Mouse (Mus musculus) C2C12 (cell line): Measurements from ENCODE around the gene Itga2b. TPM values are rescaled to one million over a fixed set of nuclear protein-coding genes. Genes with fewer than 3 reads are reported as not detected.

Experiments used
- H3K27me3 ChIP-seq: one replicate; pipeline ENCODE4 v1.6.1; 2011; ENCODE audit not compliant: control insufficient read depth, insufficient read depth, insufficient read length
- H3K36me3 ChIP-seq: one replicate; pipeline ENCODE4 v1.6.1; 2011; ENCODE audit not compliant: control insufficient read depth, insufficient read depth
- H3K4me3 ChIP-seq: one replicate; pipeline ENCODE4 v1.5.1; 2011; ENCODE audit warnings: mild to moderate bottlenecking, control low read depth; ENCODE audit not compliant: poor library complexity, insufficient read depth, severe bottlenecking
- H3K79me2 ChIP-seq: one replicate; pipeline ENCODE4 v1.6.1; 2011; ENCODE audit not compliant: control insufficient read depth, insufficient read depth
- H3K79me3 ChIP-seq: one replicate; pipeline ENCODE4 v1.6.1; 2011; ENCODE audit warnings: low read depth, control low read depth
- H3ac ChIP-seq: one replicate; pipeline ENCODE3; 2011; ENCODE audit warnings: low read depth; ENCODE audit not compliant: control insufficient read depth, insufficient read length
- CEBPB ChIP-seq: IDR thresholded peaks from one replicate; pipeline ENCODE4 v1.6.1; 2011; ENCODE audit warnings: low read depth, mild to moderate bottlenecking, control low read depth, moderate library complexity
- CTCF ChIP-seq: IDR thresholded peaks from one replicate; pipeline ENCODE4 v1.5.1; 2011; ENCODE audit not compliant: control insufficient read depth, insufficient read depth, insufficient read length
- FOSL1 ChIP-seq: IDR thresholded peaks from one replicate; pipeline ENCODE4 v1.8.0; 2011; ENCODE audit warnings: mild to moderate bottlenecking, low read length; ENCODE audit not compliant: poor library complexity, insufficient read depth, severe bottlenecking
- MAX ChIP-seq: IDR thresholded peaks from one replicate; pipeline ENCODE4 v1.6.1; 2011; ENCODE audit warnings: mild to moderate bottlenecking, control low read depth
- MYOD1 ChIP-seq: IDR thresholded peaks from one replicate; pipeline ENCODE4 v1.6.1; 2011; ENCODE audit warnings: low read depth; ENCODE audit not compliant: control insufficient read depth, insufficient read length
- MYOG ChIP-seq: IDR thresholded peaks from one replicate; pipeline ENCODE4 v1.6.1; 2011; ENCODE audit not compliant: control insufficient read depth, insufficient read length; ENCODE audit errors: extremely low read depth
- USF1 ChIP-seq: IDR thresholded peaks from one replicate; pipeline ENCODE4 v1.6.1; 2011; ENCODE audit warnings: low read depth, mild to moderate bottlenecking, control low read depth, moderate library complexity
- long read RNA-seq, 2 experiments: library from polyadenylated mRNA; unstranded; transcript quantifications; one replicate each; pipeline ENCODE4 v2.0.0; 2019 to 2020
- polyA plus RNA-seq: library from polyadenylated mRNA; unstranded; fragments of >200 nt; fragmentation: generic; extraction: Trizol; gene quantifications from one replicate; pipeline ENCODE4 v1.2.1, GENCODE M21; 2012; ENCODE audit warnings: missing spikeins

The Itga2b gene
- polyA plus RNA-seq: 1.3 TPM
- long read RNA-seq, experiment 1, partial matches to known transcripts: 2 of 4 reads
- long read RNA-seq, experiment 1, other reads (novel, unspliced or antisense): 0 of 4 reads
- long read RNA-seq, experiment 2, partial matches to known transcripts: 3 of 3 reads
- long read RNA-seq, experiment 2, other reads (novel, unspliced or antisense): 0 of 3 reads

DNA sequence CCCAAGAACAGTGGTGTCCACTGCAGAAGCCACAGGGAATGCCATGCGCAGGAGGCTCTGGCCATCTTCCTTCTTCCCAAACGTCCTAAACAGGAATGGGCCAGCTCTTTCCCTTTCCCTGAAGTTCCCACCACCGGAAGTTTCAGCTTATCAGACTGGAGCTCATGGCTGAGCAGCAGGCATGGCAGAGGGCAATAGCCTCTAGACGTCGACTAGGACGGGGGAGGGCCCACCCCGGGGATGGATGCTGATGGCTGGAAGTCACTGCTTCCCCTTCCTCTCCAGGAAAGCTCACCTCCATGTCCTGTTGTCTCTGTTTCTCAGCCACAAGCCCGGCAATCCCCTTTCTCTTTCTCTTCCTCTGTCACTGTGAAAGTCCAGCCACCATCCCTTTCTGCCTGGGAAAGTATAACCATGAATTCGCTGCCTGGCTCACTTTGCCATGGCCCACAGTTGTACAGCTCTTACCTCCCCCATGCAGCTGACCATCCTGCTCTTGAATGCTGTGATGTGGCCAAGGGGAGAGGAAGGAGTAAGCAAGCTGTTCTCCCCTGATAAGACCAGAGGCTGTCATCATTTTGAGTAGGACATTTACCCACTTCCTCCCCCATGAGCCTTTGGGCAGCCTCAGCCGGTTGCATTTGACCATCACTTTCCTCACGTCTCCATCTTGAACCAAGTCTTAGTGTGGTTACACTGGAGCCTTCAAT is at the start of gene Itga2b:
TSS of gene Itga2b (minus strand) at position 475 of the 710 bp plus-strand sequence.
- Histone ChIP-seq H3K79me2 (no peaks in the 10 kb centered on the region), H3K27me3 (no peaks in the 10 kb centered on the region)
- TF ChIP-seq CEBPB: no peak
- no peak for TF ChIP-seq FOSL1
- TF ChIP-seq MYOD1: no peak
- TF ChIP-seq USF1: no peak
- no peak for TF ChIP-seq CTCF

GRCm38 (mm10) chr11:102514793-102515424 is 45.0 kb upstream of the Itga2b start:
- TF ChIP-seq CEBPB: no peak
- no peak for TF ChIP-seq MYOD1
- TF ChIP-seq MYOG: no peak
- TF ChIP-seq USF1: no peak
- TF ChIP-seq FOSL1: no peak
- no peak for TF ChIP-seq MAX
- no peak for TF ChIP-seq CTCF
- no peaks in the 10 kb centered on the region for H3K27me3 ChIP-seq
- H3K79me2 ChIP-seq: peaks cover 17% of the 10 kb centered on the region
- H3K36me3 ChIP-seq: peaks cover 20% of the 10 kb centered on the region
- H3K79me3 ChIP-seq: peaks cover 4% of the 10 kb centered on the region
- no peak overlapping the region for H3ac ChIP-seq
- no peak overlapping the region for H3K4me3 ChIP-seq

More for the DNA sequence above, at the start of gene Itga2b:
- Histone ChIP-seq H3K79me3 (no peaks in the 10 kb centered on the region), H3ac (no peak within 1 kb of the TSS), H3K4me3 (no peak within 1 kb of the TSS), H3K36me3 (no peaks in the 10 kb centered on the region)

- Histone ChIP-seq H3ac (no peak overlapping the region), H3K27me3 (no peaks in the 10 kb centered on the region), H3K36me3 (peaks cover 41% of the 10 kb centered on the region), H3K79me2 (no peaks in the 10 kb centered on the region), H3K79me3 (no peaks in the 10 kb centered on the region), H3K4me3 (no peak overlapping the region)
- TF ChIP-seq MAX: no peak
- TF ChIP-seq CEBPB: no peak
- no peak for TF ChIP-seq USF1
- no peak for TF ChIP-seq CTCF
- TF ChIP-seq MYOG: no peak
- no peak for TF ChIP-seq FOSL1
- TF ChIP-seq MYOD1: no peak
Measured at GRCm38 (mm10) chr11:102510226-102510625, 40.3 kb upstream of the Itga2b start.

DNA sequence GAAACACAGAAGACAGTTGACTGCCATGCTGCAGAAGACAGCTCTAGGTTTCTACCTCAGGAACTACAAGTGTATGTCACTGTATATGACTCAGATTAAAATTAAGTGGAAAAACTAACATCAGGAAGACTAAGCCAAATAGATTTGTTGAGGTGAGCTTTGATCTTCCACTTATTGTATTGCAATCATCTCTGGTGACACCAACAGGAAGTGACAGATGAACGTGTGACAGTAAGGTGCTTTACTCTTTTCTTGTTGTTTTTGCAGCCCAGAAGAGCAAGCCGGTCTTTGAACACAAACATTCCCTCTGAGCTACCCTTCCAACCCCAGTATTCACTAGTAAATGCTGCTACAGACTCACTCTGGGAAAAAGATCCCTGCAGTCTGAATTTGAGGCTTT is 26.8 kb upstream of the Itga2b start:
- Histone ChIP-seq H3K27me3 (no peaks in the 10 kb centered on the region), H3K79me3 (no peaks in the 10 kb centered on the region), H3ac (no peak overlapping the region), H3K79me2 (no peaks in the 10 kb centered on the region), H3K4me3 (no peak overlapping the region), H3K36me3 (peaks cover 75% of the 10 kb centered on the region)
- no peak for TF ChIP-seq CEBPB
- no peak for TF ChIP-seq USF1

GRCm38 (mm10) chr11:102496206-102496605 is 26.3 kb upstream of the Itga2b start:
- Histone ChIP-seq H3ac (no peak overlapping the region), H3K27me3 (no peaks in the 10 kb centered on the region), H3K79me3 (no peaks in the 10 kb centered on the region), H3K4me3 (no peak overlapping the region), H3K36me3 (peaks cover 69% of the 10 kb centered on the region), H3K79me2 (no peaks in the 10 kb centered on the region)
- TF ChIP-seq MYOD1 (peak; percentile 31), FOSL1 (no peak), MYOG (no peak)

DNA sequence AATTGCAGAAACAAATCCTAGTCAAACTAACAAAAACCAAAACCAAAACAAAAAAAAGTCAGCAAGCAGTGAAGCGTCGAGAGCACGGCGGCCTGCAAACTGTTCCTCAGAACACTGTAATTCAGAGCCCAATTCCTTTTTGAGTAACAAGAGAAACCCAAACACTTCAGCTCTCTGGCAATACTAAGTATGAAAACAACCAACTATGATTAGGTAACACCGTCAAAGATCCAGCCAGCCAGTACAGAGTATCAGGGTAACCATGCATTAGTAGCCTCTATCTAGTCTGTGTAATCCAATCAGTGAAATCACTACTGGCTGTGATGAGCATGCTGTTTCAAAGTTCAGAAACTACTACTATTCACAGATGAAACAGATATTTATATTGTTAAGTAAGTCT is 25.8 kb upstream of the Itga2b start:
- H3K79me3 ChIP-seq: no peaks in the 10 kb centered on the region
- H3K27me3 ChIP-seq: no peaks in the 10 kb centered on the region
- H3ac ChIP-seq: no peak overlapping the region
- H3K36me3 ChIP-seq: peaks cover 65% of the 10 kb centered on the region
- H3K79me2 ChIP-seq: no peaks in the 10 kb centered on the region
- H3K4me3 ChIP-seq: no peak overlapping the region
- TF ChIP-seq CEBPB (no peak), FOSL1 (no peak), MYOD1 (no peak), MYOG (no peak), MAX (no peak), USF1 (no peak), CTCF (no peak)
